8 mouse cellular contexts compared by ENCODE assay signal in genomic region chr7:25120061-25120834, GRCm38 (mm10). TPM values are rescaled to one million over a fixed set of nuclear protein-coding genes. Genes with fewer than 3 reads are reported as not detected.
DNase-seq lines count a peak whose midpoint lies in the region; ATAC-seq lines count a peak whose summit lies in the region.

No protein-coding gene starts in this region.

- no peaks in the 10 kb centered on the region for H3K9me3 ChIP-seq in hindbrain, embryonic 12.5 days (replicated peaks)

- 79% methylated on average over 21 of the region's 25 CpGs for WGBS in hindbrain, embryonic 12.5 days

- H3K36me3 ChIP-seq in hindbrain, embryonic 12.5 days: peaks cover 3% of the 10 kb centered on the region

- H3K27me3 ChIP-seq in hindbrain, embryonic 12.5 days: peaks cover 3% of the 10 kb centered on the region; the same call in 1 of the 2 replicates

- no peak overlapping the region for H3K9ac ChIP-seq in hindbrain, embryonic 12.5 days

- ATAC-seq in hindbrain, embryonic 12.5 days (ENCODE audit: low FRiP score): no peak

- no peak overlapping the region for H3K4me3 ChIP-seq in hindbrain, embryonic 12.5 days

- H3K4me2 ChIP-seq in hindbrain, embryonic 12.5 days (replicated peaks): no peak overlapping the region

- peak; percentile 37 to 54 for DNase-seq in thymus, adult 18-20 months
- no peak for DNase-seq in thymus, postnatal 0 days (ENCODE audit: low spot score)
- peak; percentile 36 for DNase-seq in heart, adult 8-10 months (ENCODE audit: low spot score)
- DNase-seq in lung, postnatal 25 days (ENCODE audit: low spot score): peak; percentile 53
- peak; percentile 62 for DNase-seq in thymus, postnatal 25 days
- DNase-seq in frontal cortex, postnatal 25 days (ENCODE audit: low spot score in 2 of 2): no peak
- DNase-seq in urinary bladder, adult 18-20 months (ENCODE audit: low spot score in 2 of 2): no peak

- peaks cover 3% of the 10 kb centered on the region; the same call in 1 of the 2 replicates for H3K4me1 ChIP-seq in hindbrain, embryonic 12.5 days

- no peak overlapping the region for H3K27ac ChIP-seq in hindbrain, embryonic 12.5 days

RNA-seq across cellular contexts. Expression of gene Zfp574, which starts 47.9 kb away (rescaled TPM):
- polyA plus RNA-seq in thymus, postnatal 0 days (2015; fragmentation: Nextera tagmentation; extraction: Ambion mirVana): 18.1 and 20.8 TPM in 2 replicates
- total RNA-seq in heart, adult 8-10 months (2022): 10 to 100 TPM in 1 of 4 experiments, 1 to 10 TPM in 3; 7.9 to 10.0 (median 9.0) TPM
- 39.8 and 40.8 TPM in 2 replicates for polyA plus RNA-seq in hindbrain, embryonic 12.5 days (2016; fragmentation: Nextera tagmentation; extraction: Ambion mirVana)

RNA-seq across cellular contexts. Expression of gene Grik5, which starts 48.1 kb away (rescaled TPM):
- polyA plus RNA-seq in thymus, postnatal 0 days (2015; fragmentation: Nextera tagmentation; extraction: Ambion mirVana): 0.80 and 1.2 TPM in 2 replicates
- 1 to 10 TPM; 3.7 to 4.5 (median 3.8) TPM for total RNA-seq in heart, adult 8-10 months (2022)
- 16.5 and 17.1 TPM in 2 replicates for polyA plus RNA-seq in hindbrain, embryonic 12.5 days (2016; fragmentation: Nextera tagmentation; extraction: Ambion mirVana)

RNA-seq across cellular contexts. Expression of gene Pou2f2, which starts 59.3 kb away (rescaled TPM):
- polyA plus RNA-seq in thymus, postnatal 0 days (2015; fragmentation: Nextera tagmentation; extraction: Ambion mirVana): 1.5 and 1.9 TPM in 2 replicates
- under 1 TPM; 0.49 to 0.72 (median 0.55) TPM for total RNA-seq in heart, adult 8-10 months (2022)
- 38.6 and 40.3 TPM in 2 replicates for polyA plus RNA-seq in hindbrain, embryonic 12.5 days (2016; fragmentation: Nextera tagmentation; extraction: Ambion mirVana)

Comparison
In these comparisons a context has a peak if more than half of its experiments do, and no peak if none do; other contexts are left out.
1. DNase-seq: peak in thymus, adult 18-20 months (2 of 2), heart, adult 8-10 months (single experiment), lung, postnatal 25 days (single experiment) and thymus, postnatal 25 days (single experiment); none in thymus, postnatal 0 days (single experiment), frontal cortex, postnatal 25 days (0 of 2) and urinary bladder, adult 18-20 months (0 of 2).
2. RNA of gene Pou2f2, which starts 59.3 kb away (polyA plus RNA-seq): 38.6 to 40.3 TPM in hindbrain, embryonic 12.5 days; 1.5 to 1.9 TPM in thymus, postnatal 0 days; every median in the first group is over 10 times any median in the second.